ENCODE assay signal across 8 mouse cellular contexts in the genomic region with DNA sequence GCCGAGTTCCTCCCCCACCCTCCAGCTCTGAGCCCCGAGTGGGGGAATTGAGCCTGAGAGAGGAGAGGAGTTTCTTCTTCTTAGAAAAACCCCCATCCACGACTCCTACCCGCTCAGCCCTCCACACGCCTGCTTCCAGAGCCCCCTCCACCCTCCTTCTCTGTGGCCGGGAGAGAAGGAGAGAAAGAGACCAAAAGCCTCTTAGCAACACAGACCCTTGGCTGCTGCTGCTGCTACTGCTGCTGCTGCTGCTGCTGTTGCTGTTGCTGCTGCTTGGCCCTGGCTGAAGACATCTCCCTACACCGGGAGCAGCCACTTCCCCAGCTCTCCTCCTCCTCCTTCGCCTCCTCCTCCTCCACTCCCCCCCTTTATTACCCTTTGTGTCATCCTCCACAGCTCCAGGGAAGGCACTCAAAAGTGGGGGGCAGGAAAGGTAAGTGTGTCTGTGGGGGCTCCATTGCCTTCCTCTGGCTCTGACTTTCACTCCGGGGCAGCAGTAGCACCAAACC. TPM values are rescaled to one million over a fixed set of nuclear protein-coding genes. Genes with fewer than 3 reads are reported as not detected.
A peak's percentile ranks its signal among the peaks of the same experiment; 100 is the strongest.
DNase-seq lines count a peak whose midpoint lies in the region; ATAC-seq and TF ChIP-seq lines count a peak whose summit lies in the region.

No protein-coding gene starts in this region.

- peak overlapping the region; percentile 86 for H3K27ac ChIP-seq in ES-Bruce4 (ENCODE audit: insufficient read depth, low read length)
- peak overlapping the region; percentile 85 for H3K27ac ChIP-seq in embryonic fibroblast, embryonic 13.5 days (ENCODE audit: insufficient read depth, low read length)
- H3K27ac ChIP-seq in heart, embryonic 12.5 days (ENCODE audit: poor library complexity, severe bottlenecking) = peak overlapping the region; percentile 99
- peak overlapping the region; percentile 97 for H3K27ac ChIP-seq in neural tube, embryonic 15.5 days (replicated peaks)

- no peaks in the 10 kb centered on the region for H3K9me3 ChIP-seq in ES-Bruce4 (replicated peaks; ENCODE audit: control insufficient read depth, insufficient read depth, low read length, poor library complexity, severe bottlenecking)
- H3K9me3 ChIP-seq in heart, embryonic 12.5 days (replicated peaks) = no peaks in the 10 kb centered on the region
- H3K9me3 ChIP-seq in neural tube, embryonic 15.5 days (replicated peaks) = no peaks in the 10 kb centered on the region

- peak; percentile 30 for ATAC-seq in heart, embryonic 12.5 days (ENCODE audit: insufficient number of reproducible peaks, low FRiP score)
- ATAC-seq in neural tube, embryonic 15.5 days (ENCODE audit: low FRiP score) = peak; percentile 78

- no peak for TF ChIP-seq CTCF in ES-Bruce4 (IDR thresholded peaks at IDR 0.05; ENCODE audit: low read depth, low read length)
- no peak for TF ChIP-seq CTCF in embryonic fibroblast, embryonic 13.5 days (IDR thresholded peaks at IDR 0.05; ENCODE audit: borderline replicate concordance, insufficient read depth, low read length)

- peak; percentile 55 for DNase-seq in adrenal gland, postnatal 10 days
- peak; percentile 58 for DNase-seq in kidney, postnatal 10 days
- DNase-seq in lung, adult 18-20 months = peak; percentile 35
- peak; percentile 66 for DNase-seq in thymus, postnatal 4 days

- 1% methylated on average over 5 of the region's 9 CpGs for WGBS in heart, embryonic 12.5 days
- WGBS in neural tube, embryonic 15.5 days = under 1% methylated on average over 9 of the region's 9 CpGs

- H3K36me3 ChIP-seq in ES-Bruce4 (ENCODE audit: control insufficient read depth, insufficient read depth, low read length, poor library complexity, severe bottlenecking) = no peaks in the 10 kb centered on the region
- H3K36me3 ChIP-seq in heart, embryonic 12.5 days = no peaks in the 10 kb centered on the region
- no peaks in the 10 kb centered on the region for H3K36me3 ChIP-seq in neural tube, embryonic 15.5 days

- no peaks in the 10 kb centered on the region for H3K4me1 ChIP-seq in ES-Bruce4 (ENCODE audit: control insufficient read depth, insufficient read depth, low read length)
- no peaks in the 10 kb centered on the region for H3K4me1 ChIP-seq in embryonic fibroblast, embryonic 13.5 days (ENCODE audit: control insufficient read depth, insufficient read depth, low read length)
- H3K4me1 ChIP-seq in heart, embryonic 12.5 days (replicated peaks) = peaks cover 3% of the 10 kb centered on the region
- peaks cover 19% of the 10 kb centered on the region for H3K4me1 ChIP-seq in neural tube, embryonic 15.5 days

- peak overlapping the region; percentile 78 for H3K4me2 ChIP-seq in heart, embryonic 12.5 days
- peak overlapping the region; percentile 62 for H3K4me2 ChIP-seq in neural tube, embryonic 15.5 days

- H3K9ac ChIP-seq in ES-Bruce4 (ENCODE audit: low read depth, poor library complexity, severe bottlenecking) = peak overlapping the region; percentile 86
- H3K9ac ChIP-seq in heart, embryonic 12.5 days = peak overlapping the region; percentile 88
- peak overlapping the region; percentile 92 for H3K9ac ChIP-seq in neural tube, embryonic 15.5 days (replicated peaks)

- peak overlapping the region; percentile 100 for H3K4me3 ChIP-seq in ES-Bruce4 (ENCODE audit: low read depth, low read length)
- H3K4me3 ChIP-seq in embryonic fibroblast, embryonic 13.5 days (ENCODE audit: insufficient read depth, low read length) = peak overlapping the region; percentile 87
- peak overlapping the region; percentile 83 for H3K4me3 ChIP-seq in heart, embryonic 12.5 days
- H3K4me3 ChIP-seq in neural tube, embryonic 15.5 days (replicated peaks) = peak overlapping the region; percentile 91

- TF ChIP-seq EP300 in ES-Bruce4 (IDR thresholded peaks at IDR 0.05; ENCODE audit: insufficient read depth, low read depth, low read length) = no peak

- no peaks in the 10 kb centered on the region for H3K27me3 ChIP-seq in ES-Bruce4 (ENCODE audit: control insufficient read depth, insufficient read depth, low read length, poor library complexity, severe bottlenecking)
- no peaks in the 10 kb centered on the region for H3K27me3 ChIP-seq in heart, embryonic 12.5 days (replicated peaks)
- H3K27me3 ChIP-seq in neural tube, embryonic 15.5 days (replicated peaks) = no peaks in the 10 kb centered on the region

- no peak for TF ChIP-seq POLR2A in ES-Bruce4 (IDR thresholded peaks at IDR 0.05; ENCODE audit: insufficient read depth, low read length)
- TF ChIP-seq POLR2A in embryonic fibroblast, embryonic 13.5 days (IDR thresholded peaks at IDR 0.05; ENCODE audit: low read depth, low read length) = peak; percentile 66

RNA-seq across cellular contexts. Expression of gene Orc4, which starts 0.3 kb away (rescaled TPM):
- 185 and 211 TPM in 2 replicates for polyA plus RNA-seq in ES-Bruce4 (2011; ENCODE audit: insufficient read depth, insufficient read length, low read depth, missing spikeins)
- 10 to 100 TPM; 42.1 to 58.5 TPM for total RNA-seq in adrenal gland, postnatal 10 days (2021)
- 127 and 135 TPM in 2 replicates for polyA plus RNA-seq in embryonic fibroblast, embryonic 13.5 days (2011; ENCODE audit: insufficient read length, low read depth, missing spikeins)
- 97.8 and 106 TPM in 2 replicates for polyA plus RNA-seq in heart, embryonic 12.5 days (2016; fragmentation: Nextera tagmentation; extraction: Ambion mirVana)
- 88.4 and 89.2 TPM in 2 replicates for polyA plus RNA-seq in neural tube, embryonic 15.5 days (2015; fragmentation: Nextera tagmentation; extraction: Ambion mirVana)

RNA-seq across cellular contexts. Expression of gene Mbd5, which starts 0.5 kb away (rescaled TPM):
- 24.7 and 26.1 TPM in 2 replicates for polyA plus RNA-seq in ES-Bruce4 (2011; ENCODE audit: insufficient read depth, insufficient read length, low read depth, missing spikeins)
- total RNA-seq in adrenal gland, postnatal 10 days (2021) = 10 to 100 TPM; 42.2 to 44.1 TPM
- polyA plus RNA-seq in embryonic fibroblast, embryonic 13.5 days (2011; ENCODE audit: insufficient read length, low read depth, missing spikeins) = 43.5 and 45.4 TPM in 2 replicates
- 23.1 and 29.1 TPM in 2 replicates for polyA plus RNA-seq in heart, embryonic 12.5 days (2016; fragmentation: Nextera tagmentation; extraction: Ambion mirVana)
- 35.4 and 44.0 TPM in 2 replicates for polyA plus RNA-seq in neural tube, embryonic 15.5 days (2015; fragmentation: Nextera tagmentation; extraction: Ambion mirVana)

Comparison
In these comparisons a context has a peak if more than half of its experiments do, and no peak if none do; other contexts are left out.
1. Peak in every context shown above with its lines: DNase-seq, ATAC-seq, H3K4me3 ChIP-seq and H3K27ac ChIP-seq.